Mouse (Mus musculus) A20 (cell line): ENCODE measurements at regions not wholly inside any gene's neighbourhood (a gene's known extent, or its start where the extent isn't known, plus 50 kb on each side); places are given as distances from the start of the nearest gene placed in this dataset.
"Not testable (repeated sequence)": the region's sequence is repeated elsewhere in the genome, so short reads cannot be mapped to it uniquely, and the experiment has no call there.

ENCODE experiments used
- DNase-seq: peaks from one replicate; pipeline ENCODE4 v3.0.0-alpha.2; 2011; ENCODE audit warnings: low read depth, low spot score

DNA sequence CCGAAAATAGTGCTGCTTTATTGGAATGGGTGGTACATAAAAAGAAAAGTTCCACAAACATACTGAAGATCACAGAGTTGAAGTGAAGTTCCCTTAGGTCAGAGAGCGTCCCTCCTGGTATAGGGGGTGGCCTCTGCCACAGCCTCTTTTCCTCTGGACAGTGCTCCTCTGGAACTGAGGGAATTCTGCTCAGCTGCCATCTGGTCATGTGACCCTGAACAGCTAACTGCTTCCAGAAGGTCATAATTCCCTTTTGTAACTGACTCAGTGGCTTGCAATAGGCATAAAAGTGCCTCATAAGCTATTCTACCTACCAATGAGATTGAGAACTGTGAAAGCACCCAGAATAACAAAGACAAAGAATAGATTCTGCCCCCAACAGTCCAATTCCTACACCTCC, 414.4 kb downstream of the Lrig3 start:
- no peak for DNase-seq

DNA sequence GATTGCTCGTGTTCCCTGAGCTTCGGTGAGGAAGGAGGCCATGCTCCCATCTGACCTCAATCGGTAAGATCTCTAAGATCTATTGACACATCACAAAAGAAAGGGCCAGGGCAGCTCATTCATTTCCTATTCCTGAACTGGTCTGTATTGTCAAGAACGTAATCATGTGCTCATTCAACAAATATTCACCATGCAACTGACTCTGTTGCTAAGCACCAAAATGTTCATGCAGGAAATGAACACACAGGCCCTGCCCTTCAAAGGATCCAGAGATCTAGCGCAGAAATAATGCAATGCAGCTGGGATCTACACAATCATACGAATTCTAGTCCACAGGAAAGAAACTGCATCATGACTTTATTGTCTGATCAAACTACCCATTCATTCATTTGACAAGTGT, 413.3 kb downstream of the Lrig3 start:
- DNase-seq = no peak

DNA sequence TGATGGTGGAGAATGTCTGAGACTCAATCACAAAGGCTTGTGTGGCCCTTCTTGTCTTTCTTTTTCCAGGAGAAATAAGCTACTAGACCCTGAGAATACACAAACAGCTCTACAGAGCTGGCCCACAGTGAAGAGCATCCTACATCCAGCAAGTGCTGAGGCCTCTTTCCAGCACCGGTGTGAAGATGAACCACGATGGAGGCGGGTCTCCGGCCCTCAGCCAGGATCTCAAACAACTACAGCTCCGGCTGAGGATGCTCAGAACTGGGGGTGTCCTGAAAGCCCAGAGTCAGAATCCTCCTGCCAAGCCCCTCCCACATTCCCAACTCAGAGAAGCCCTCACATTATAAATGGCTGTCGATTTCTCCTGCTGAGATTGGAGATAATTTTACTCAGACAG, 407.9 kb downstream of the Lrig3 start:
- DNase-seq = no peak

DNA sequence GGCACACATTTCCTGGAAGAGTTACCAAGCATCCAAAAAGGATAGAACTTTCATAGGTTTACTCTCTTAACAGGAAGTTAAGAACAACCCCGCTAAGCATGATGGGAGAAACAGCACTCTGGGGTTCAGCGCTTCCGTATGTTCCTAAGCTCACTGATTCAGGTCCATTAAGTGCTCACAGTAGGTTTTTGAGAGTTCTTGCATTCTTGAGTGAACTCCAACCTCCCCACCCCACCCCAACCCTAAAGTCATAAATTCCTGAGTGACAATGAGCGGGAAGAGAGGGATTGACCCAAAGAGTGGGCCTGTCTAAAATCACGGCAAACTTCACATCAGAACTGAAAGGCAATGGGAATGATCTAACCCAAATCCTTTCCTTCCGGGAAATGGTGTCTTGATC, 405.9 kb downstream of the Lrig3 start:
- DNase-seq = no peak

DNA sequence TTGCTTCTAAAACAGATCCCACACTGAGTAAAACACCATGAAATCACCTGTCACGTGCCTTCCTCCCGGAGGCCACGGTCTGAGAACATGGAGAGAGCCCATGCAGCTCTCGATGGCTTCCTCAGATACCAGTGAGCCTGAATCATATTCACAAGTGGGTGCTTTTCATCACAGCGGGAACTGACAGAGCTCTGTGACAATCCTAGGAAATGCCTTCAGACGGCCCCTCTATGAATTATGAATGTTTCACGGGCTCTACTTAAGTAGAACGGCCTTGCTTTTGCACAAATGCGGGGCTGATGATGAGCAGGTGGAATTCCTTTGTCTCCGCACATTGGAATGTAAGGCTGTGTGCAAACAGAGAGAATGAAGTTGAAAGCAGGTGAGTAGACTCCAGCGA, 383.1 kb downstream of the Lrig3 start:
- no peak for DNase-seq

DNA sequence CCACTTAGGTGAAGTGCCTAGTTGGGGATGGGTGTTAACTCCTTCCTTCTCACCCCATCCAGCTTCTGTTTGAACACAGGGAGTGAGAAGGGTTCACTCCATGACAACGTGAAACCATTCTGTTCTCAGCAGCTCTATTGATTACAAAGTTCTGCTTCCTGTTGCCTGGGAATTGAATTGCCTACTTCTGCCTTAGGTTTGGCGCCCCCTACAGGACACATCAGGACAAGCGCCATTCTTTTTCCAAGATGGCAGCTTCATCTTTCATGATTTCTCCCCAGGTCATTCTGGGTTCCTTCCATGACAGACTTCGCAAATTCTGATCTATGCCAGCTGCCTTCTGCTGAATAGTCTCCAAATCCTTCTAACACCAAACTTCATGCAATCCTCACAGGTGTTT, 371.5 kb downstream of the Lrig3 start:
- DNase-seq = no peak

DNA sequence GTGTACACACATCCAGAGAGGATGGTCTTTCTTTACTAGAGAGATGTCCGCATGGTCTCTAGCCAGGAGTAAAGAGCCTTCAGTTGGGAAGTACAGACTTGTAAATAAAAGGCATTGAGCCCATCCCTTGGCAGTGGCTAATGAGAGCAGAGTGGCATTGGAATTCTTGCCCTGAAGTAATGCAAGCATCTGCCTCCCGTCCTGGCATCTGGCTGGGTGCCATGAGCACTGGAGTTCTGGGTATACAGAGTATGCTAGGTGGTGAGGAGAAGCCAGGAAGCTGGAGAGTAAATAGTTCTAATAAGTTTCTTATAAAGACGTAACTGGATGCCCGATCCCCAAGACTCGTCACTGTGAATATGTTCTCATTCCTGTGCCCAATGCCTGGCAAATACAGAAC, 367.8 kb downstream of the Lrig3 start:
- no peak for DNase-seq

DNA sequence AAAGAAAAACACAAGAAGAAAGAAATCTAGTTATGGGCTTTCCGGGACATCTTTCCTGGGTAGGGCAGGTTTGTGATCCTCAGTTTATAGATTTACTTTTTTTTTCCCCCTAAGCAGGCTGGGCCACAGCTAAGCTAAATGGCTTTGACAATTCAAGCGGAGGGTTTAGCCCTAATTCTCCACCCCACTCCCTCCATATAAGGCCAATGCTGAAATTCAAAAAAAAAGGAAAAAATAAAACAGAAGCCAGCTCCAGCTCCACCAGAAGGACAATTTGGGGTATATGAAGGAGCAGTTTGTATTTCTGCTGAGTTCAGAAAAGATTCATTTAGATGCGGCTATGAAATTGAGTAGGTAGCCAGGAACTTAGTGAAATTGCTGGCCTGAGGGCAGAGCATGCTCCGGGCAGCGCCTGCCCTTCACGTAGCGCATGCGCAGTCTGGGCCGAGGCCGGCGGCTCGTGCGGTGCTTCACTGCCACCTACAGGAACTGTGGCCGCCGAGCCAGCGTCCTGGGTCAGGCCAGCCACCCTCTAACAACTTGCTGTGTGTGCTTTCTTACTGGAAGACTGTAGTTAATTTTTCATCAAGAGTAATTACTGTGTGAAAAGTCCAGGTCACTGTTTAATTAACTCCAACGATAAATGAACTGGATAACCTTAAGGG, 364.5 kb downstream of the Lrig3 start:
- no peak for DNase-seq

DNA sequence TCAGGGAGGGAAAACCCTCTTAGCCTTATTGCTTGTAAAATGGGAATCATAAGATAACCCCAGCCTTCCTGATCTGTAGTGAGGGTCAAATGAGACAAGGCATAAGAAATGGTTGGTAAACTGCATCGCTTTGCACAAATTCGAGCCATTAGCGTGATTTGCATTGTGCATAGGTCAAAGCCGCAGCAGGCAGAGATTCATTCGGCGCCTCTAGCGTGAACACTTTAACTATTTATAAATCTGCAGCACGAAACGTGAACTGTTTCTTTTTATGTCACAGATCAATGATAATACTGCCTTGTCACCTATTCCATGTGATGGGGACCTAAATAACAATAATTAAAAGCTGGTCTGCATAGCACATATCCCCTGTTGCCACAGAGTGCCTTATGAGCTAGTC, 354.9 kb downstream of the Lrig3 start:
- DNase-seq = no peak

DNA sequence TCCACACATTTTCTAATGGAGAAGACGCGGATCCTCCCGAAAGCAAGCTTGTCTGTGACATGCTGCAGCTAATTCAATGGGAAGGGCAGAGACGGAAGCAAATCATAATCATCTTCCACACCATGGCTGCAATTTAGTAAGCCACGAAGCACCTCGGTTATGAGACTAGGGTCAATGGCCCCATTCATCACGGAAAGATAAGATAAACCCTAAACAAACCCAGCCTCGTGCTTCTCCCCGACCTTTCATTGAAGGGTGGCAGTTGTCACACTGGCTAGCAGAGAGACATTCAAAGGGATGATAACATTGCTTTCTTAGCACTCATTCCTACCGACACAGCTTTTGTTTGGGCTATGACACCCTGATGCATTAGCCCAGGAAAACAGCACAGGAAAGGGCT, 353.8 kb downstream of the Lrig3 start:
- DNase-seq = no peak

DNA sequence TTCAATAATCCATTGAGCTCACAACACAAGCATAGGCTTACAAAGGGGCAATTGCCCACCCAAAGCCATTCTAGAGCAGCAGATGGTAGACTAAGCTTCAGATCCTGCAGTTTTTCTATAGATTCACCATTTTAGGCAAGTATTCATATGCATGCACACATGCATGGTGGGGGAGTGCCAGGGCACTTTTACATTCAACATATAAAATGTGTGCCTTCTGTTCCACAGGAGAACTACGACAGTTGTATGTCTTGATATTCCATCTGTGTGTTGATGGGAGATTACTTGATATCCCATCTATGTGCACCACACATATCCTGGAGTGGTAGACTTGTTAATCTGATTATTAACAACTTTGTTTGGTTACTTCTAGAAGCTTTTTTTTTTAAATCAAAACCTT, 334.0 kb downstream of the Lrig3 start:
- no peak for DNase-seq

DNA sequence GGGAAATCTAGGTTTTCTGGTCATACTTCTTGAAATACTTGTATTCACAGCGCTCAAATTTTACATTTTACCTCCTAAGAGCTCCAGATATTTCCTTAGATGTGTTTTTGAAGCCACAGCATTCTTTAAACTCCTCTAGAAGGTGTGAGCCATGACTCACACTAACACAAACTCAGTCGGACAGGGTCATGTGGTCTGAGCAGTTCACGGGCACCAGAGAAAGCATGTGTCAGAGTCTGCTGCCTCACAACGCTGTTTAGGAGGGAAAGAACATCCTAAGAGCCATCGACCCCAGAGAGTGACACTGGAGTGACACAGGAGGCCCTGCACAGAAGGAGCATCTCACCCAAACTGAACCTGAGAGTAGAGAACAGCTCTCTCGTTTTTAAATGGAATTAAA, 332.2 kb downstream of the Lrig3 start:
- no peak for DNase-seq

DNA sequence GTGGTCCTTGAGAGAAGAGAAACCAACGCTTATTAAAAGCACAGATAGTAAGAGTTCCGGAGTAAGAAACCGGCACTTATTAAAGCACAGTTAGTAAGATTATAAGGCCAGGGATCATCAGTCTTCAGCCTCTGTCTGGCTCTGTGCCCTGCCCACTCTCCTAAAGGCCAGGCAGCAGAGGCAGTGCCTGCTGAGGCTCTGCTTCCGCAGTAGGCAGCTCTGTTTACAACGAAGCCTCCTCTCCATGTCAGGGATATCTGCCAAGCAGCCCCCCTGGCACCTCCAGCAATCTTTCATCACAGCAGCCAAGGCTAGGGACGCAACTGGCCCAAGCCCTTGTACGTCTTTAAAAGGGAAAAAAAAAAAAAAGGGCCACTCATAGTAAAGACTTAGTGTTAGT, 329.9 kb downstream of the Lrig3 start:
- DNase-seq = no peak

DNA sequence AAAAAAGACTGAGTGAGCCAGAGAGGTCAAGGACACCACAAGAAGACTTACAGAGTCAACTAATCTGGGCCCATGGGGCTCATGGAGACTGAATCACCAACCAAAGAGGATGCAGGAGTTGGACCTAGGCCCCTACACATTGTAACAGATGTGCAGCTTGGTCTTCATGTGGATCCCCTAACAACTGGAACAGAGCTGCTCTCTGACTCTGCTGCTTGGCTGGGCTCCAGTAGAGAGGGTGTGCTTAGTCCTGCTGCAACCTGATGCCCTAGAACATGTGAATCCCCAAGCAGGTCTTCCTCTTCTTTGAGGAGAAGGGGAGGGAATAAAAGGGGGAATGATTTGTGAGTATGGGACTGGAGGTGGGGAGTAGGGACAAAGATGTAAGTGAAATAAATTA, 325.8 kb downstream of the Lrig3 start:
- DNase-seq = no peak

DNA sequence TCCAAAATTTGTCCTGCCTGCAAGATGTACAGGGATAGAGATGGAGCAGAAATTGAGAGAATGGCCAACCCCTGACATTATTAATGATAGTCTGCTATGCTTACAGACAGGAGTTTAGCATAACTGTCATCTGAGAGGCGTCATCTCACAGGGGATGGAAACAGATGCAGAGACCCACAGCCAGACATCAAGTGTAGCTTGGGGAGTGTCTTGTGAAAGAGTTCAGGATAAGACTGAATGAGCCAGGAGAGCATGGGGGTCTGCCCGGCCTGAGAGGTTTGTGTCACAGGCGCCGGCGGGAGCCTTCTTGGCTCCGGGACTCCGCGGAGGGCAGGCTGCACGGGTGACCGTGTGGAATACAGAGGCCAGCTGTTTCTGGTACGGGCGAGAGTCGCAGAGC, 319.1 kb downstream of the Lrig3 start:
- DNase-seq = not testable (repeated sequence)

DNA sequence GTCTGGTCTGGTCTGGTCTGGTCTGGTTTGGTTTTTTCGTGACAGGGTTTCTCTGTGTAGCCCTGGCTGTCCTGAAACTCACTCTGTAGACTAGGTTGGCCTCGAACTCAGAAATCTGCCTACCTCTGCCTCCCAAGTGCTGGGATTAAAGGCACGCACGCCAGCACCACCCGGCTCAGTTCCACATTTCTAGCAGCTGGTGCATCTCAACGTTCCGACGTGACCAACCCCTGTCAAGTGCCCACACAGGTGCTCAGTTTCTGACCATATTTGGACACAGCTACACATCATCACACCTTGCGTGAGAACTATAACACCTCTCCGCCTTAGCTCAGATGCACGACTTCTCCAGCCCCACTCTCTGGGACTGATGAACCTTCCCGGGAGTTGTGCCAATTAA, 304.4 kb downstream of the Lrig3 start:
- no peak for DNase-seq

DNA sequence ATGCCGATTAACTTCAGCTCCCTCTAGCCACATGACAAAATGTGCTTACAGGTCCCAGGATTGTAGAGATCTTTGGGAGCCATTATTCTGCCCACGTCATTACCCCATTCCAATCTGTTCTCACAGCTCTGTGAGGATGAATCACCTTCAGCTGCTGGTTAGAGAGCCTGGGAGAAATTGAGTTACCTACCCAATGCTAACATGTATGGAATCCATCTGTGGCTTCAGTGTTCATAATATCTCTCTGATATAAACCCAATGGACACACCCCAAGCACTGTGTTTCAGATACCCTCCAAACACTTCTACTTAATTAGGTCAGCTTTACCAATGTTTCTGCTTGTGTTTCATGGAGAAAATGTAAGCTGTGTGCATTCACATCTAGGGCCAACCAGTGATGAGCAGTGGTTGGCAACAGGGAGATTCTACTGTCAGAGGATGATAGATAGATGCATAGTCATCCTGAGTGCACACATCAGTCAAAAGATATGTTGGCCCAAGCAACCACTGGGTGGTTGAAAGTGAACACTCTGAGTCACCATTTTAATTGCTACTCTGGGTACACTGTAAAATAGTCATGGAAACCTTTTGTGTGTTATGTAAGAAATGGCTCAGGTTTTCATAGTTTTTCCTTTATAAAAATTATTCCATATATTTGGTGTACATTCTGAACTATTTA, 301.5 kb downstream of the Lrig3 start:
- no peak for DNase-seq

DNA sequence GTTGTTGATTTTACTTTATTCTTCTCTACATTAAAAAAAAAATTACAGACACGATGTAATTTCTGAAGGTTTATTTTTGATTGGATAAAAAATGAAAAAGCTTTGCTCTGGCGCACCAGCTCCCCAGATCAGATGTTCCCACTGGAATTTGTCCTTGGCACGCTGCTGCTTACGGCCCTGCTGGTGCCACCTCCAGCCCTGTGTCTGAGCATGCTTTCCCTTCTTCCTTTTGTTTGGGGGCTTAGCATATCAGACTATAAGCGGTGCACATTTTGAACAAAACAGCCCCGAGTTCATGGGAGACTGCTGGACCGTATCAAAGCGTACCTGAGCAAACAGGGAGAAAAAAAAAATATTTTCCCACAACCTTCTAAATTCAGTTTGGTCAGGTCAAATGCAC, 291.2 kb downstream of the Lrig3 start:
- DNase-seq = no peak

DNA sequence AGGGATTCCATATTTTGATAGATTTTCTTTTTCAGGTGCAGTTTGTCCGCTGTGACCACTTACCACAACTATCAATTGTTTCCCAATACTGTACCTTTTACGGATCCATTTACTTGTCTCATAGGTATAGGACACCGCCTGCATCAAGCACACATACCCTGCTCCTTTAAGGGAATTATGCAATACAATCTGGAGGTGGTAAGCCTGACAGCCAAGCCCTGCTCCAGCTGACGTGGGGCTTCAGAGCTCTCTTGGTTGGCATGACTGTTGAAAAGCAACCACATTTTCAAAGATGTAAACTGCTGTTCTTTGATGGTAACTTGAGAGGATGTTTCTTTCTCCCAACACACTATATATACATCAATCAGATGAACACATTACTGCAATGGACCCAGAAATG, 288.2 kb downstream of the Lrig3 start:
- DNase-seq = no peak

DNA sequence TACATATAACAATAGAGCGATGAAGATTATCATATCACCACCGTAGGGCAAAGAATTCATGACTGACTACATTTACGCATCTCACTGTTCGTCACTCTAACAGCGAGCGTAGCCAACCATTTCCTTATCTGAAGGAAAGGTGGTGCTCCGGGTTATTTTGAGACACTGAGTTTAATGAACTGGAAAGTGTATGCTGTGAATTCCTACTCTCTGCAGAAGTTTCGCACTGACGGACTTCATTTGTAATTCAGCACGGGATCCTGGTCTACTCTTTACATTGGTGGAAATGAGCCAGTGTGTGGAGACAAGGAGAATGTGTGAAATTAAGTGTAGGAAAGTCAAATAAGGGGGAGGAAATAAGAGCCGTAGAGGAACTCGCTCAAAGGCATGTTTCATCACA, 283.2 kb downstream of the Lrig3 start:
- no peak for DNase-seq

DNA sequence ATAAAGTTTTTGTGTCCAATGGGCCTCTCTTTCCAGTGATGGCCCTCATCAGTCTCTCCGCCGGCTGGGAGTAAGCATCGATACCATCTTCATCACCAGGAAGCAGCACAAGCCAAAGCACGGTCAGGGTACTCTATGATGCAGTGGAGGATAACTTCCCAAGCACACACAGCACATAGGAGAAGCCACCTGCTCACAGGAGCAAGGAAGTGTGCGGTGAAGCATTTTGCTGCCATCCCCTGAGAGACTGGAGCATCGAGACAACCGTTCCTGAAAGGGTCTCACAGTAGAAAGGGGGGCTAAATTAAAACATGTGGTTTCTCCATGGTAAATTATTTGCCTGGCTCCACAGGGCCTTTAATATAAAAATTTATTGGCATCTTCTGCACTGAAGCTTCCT, 277.1 kb downstream of the Lrig3 start:
- DNase-seq = no peak

DNA sequence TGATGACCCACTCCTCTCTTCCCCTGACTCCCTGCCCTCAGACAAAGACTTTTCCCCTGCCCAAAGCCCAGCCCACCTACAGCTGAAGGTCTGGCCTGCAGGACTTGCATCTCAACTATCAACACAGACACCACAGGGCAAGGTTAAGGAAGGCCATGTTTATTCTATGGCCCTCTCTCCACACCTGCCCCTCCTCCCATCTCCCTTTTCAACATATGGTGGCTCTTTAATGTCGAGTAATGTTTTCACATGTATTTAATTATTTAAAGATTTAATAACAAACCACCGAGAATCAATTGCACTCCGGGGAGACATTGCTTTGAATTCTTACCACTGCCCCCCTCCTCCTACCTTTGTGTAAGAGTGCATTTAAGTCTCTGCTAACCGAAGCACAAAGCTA, 273.6 kb downstream of the Lrig3 start:
- no peak for DNase-seq
